Comparison of ENCODE assay signal across 8 mouse cellular contexts in genomic region chr14:59440558-59441471, GRCm38 (mm10). TPM values are rescaled to one million over a fixed set of nuclear protein-coding genes. Genes with fewer than 3 reads are reported as not detected.
DNase-seq lines count a peak whose midpoint lies in the region; ATAC-seq and TF ChIP-seq lines count a peak whose summit lies in the region.

Setdb2 (minus strand) TSS chr14:59440884.
Cab39l (plus strand) TSS chr14:59440972.

- peak; percentile 51 for TF ChIP-seq CTCF in lung, postnatal 0 days (IDR thresholded peaks at IDR 0.05)

- H3K9me3 ChIP-seq in hindbrain, embryonic 10.5 days = no peaks in the 10 kb centered on the region
- H3K9me3 ChIP-seq in lung, postnatal 0 days (ENCODE audit: low read length) = no peaks in the 10 kb centered on the region

- under 1% methylated on average over 66 of the region's 66 CpGs for WGBS in hindbrain, embryonic 10.5 days
- WGBS in lung, postnatal 0 days = under 1% methylated on average over 62 of the region's 66 CpGs

- H3K4me1 ChIP-seq in hindbrain, embryonic 10.5 days (replicated peaks) = peaks cover 14% of the 10 kb centered on the region
- no peaks in the 10 kb centered on the region for H3K4me1 ChIP-seq in lung, postnatal 0 days (ENCODE audit: insufficient read depth, low read depth, low read length)

- no peak for TF ChIP-seq EP300 in lung, postnatal 0 days (IDR thresholded peaks at IDR 0.05)

- peak; percentile 82 for DNase-seq in MEL-GATA-1-ER (ENCODE audit: extremely low read depth, low read depth)
- peak; percentile 91 for DNase-seq in cerebellum, adult 8-10 months
- DNase-seq in forelimb bud, embryonic 11.5 days (ENCODE audit: low read depth, low spot score) = peak; percentile 90
- peak; percentile 93 for DNase-seq in hindbrain, embryonic 10.5 days (ENCODE audit: low spot score)
- DNase-seq in layer of hippocampus, adult 9-11 months = peak; percentile 95
- DNase-seq in lung, postnatal 0 days (ENCODE audit: low spot score) = peak; percentile 97
- peak; percentile 89 for DNase-seq in ovary, postnatal 14 days (ENCODE audit: low spot score)
- peak; percentile 97 for DNase-seq in thymus, postnatal 14 days

- H3K4me2 ChIP-seq in lung, postnatal 0 days (replicated peaks; ENCODE audit: low read depth, low read length) = peak within 1 kb of the TSS; percentile 87

- H3K36me3 ChIP-seq in hindbrain, embryonic 10.5 days = 0 out of 2 replicates have a peak, but pooled peaks cover 3% of the 10 kb centered on the region
- H3K36me3 ChIP-seq in lung, postnatal 0 days (ENCODE audit: insufficient read depth, low read length) = no peaks in the 10 kb centered on the region

- H3K27me3 ChIP-seq in hindbrain, embryonic 10.5 days (ENCODE audit: insufficient read depth, poor library complexity, severe bottlenecking) = no peaks in the 10 kb centered on the region
- no peaks in the 10 kb centered on the region for H3K27me3 ChIP-seq in lung, postnatal 0 days (replicated peaks; ENCODE audit: insufficient read depth, low read length)

- ATAC-seq in lung, postnatal 0 days = peak; percentile 100

- H3K4me3 ChIP-seq in hindbrain, embryonic 10.5 days = peak within 1 kb of the TSS; percentile 92
- H3K4me3 ChIP-seq in lung, postnatal 0 days (ENCODE audit: low read depth, low read length) = peak within 1 kb of the TSS; percentile 82

- peak within 1 kb of the TSS; percentile 85 for H3K9ac ChIP-seq in lung, postnatal 0 days (replicated peaks; ENCODE audit: low read depth)

- H3K27ac ChIP-seq in hindbrain, embryonic 10.5 days = peak within 1 kb of the TSS; percentile 92
- H3K27ac ChIP-seq in lung, postnatal 0 days (ENCODE audit: low read length) = peak within 1 kb of the TSS; percentile 90

RNA-seq across cellular contexts. Expression of gene Setdb2, which starts in this region (rescaled TPM):
- 12.1 and 12.6 TPM in 2 replicates for polyA plus RNA-seq in hindbrain, embryonic 10.5 days (2016; fragmentation: Nextera tagmentation; extraction: Ambion mirVana)
- polyA plus RNA-seq in lung, postnatal 0 days (2015; fragmentation: Nextera tagmentation; extraction: Ambion mirVana) = 5.8 and 6.1 TPM in 2 replicates

RNA-seq across cellular contexts. Expression of gene Cab39l, which starts in this region (rescaled TPM):
- polyA plus RNA-seq in hindbrain, embryonic 10.5 days (2016; fragmentation: Nextera tagmentation; extraction: Ambion mirVana) = 38.3 and 44.3 TPM in 2 replicates
- polyA plus RNA-seq in lung, postnatal 0 days (2015; fragmentation: Nextera tagmentation; extraction: Ambion mirVana) = 25.6 and 27.2 TPM in 2 replicates

Comparison
In these comparisons a context has a peak if more than half of its experiments do, and no peak if none do; other contexts are left out.
1. Peak in every context shown above with its lines: DNase-seq, ATAC-seq, H3K4me3 ChIP-seq and H3K27ac ChIP-seq.